Mouse (Mus musculus) myocyte (in vitro differentiated cells): ENCODE data around the gene Col8a1. TPM values are rescaled to one million over a fixed set of nuclear protein-coding genes. Genes with fewer than 3 reads are reported as not detected.

Experiments
- H3K27me3 ChIP-seq: one replicate; pipeline ENCODE4 v1.6.1; 2011; ENCODE audit not compliant: control insufficient read depth, insufficient read depth, insufficient read length
- H3K36me3 ChIP-seq: one replicate; pipeline ENCODE4 v1.6.1; 2011; ENCODE audit not compliant: control insufficient read depth, insufficient read depth
- H3K4me2 ChIP-seq: one replicate; pipeline ENCODE4 v1.6.1; 2011; ENCODE audit warnings: low read depth, control low read depth
- H3K4me3 ChIP-seq: one replicate; pipeline ENCODE4 v1.5.1; 2011; ENCODE audit warnings: mild to moderate bottlenecking, control low read depth, moderate library complexity
- H3K79me2 ChIP-seq: one replicate; pipeline ENCODE4 v1.6.1; 2011; ENCODE audit not compliant: control insufficient read depth, insufficient read depth
- H3ac ChIP-seq: one replicate; pipeline ENCODE4 v1.6.1; 2011; ENCODE audit not compliant: control insufficient read depth, insufficient read length
- CEBPB ChIP-seq: IDR thresholded peaks from 2 replicates; pipeline ENCODE4 v1.6.1; 2011; ENCODE audit warnings: mild to moderate bottlenecking, moderate library complexity; ENCODE audit not compliant: poor library complexity, insufficient read depth, severe bottlenecking
- E2F4 ChIP-seq: IDR thresholded peaks from one replicate; pipeline ENCODE4 v1.6.1; 2011; ENCODE audit warnings: mild to moderate bottlenecking, control low read depth, moderate library complexity; ENCODE audit not compliant: insufficient read depth
- MAX ChIP-seq: IDR thresholded peaks from one replicate; pipeline ENCODE4 v1.6.1; 2011; ENCODE audit warnings: low read depth, mild to moderate bottlenecking, control low read depth
- MYOD1 ChIP-seq, 3 experiments: IDR thresholded peaks; one replicate each; pipeline ENCODE4 v1.6.1; 2011; ENCODE audit warnings: control low read depth in 2 of 3, low read depth in 2 of 3, mild to moderate bottlenecking in 2 of 3, moderate library complexity in 1 of 3; ENCODE audit not compliant: insufficient read length in 2 of 3, control insufficient read depth in 1 of 3
- MYOG ChIP-seq, 3 experiments: IDR thresholded peaks; one replicate each; pipeline ENCODE4 v1.6.1; 2011; ENCODE audit warnings: control low read depth in 2 of 3, low read depth in 2 of 3, mild to moderate bottlenecking in 2 of 3; ENCODE audit not compliant: insufficient read length in 2 of 3, control insufficient read depth in 1 of 3, insufficient read depth in 1 of 3
- POLR2A ChIP-seq: IDR thresholded peaks from one replicate; pipeline ENCODE4 v1.6.1; 2011; ENCODE audit warnings: low read depth, mild to moderate bottlenecking, control low read depth, moderate library complexity; ENCODE audit not compliant: insufficient read length
- POLR2AphosphoS2 ChIP-seq: IDR thresholded peaks from one replicate; pipeline ENCODE4 v1.6.1; 2011; ENCODE audit warnings: low read depth, control low read depth; ENCODE audit not compliant: insufficient read length
- REST ChIP-seq: IDR thresholded peaks from one replicate; pipeline ENCODE4 v1.6.1; 2011; ENCODE audit warnings: mild to moderate bottlenecking, control low read depth, moderate library complexity; ENCODE audit not compliant: insufficient read depth, insufficient read length
- SRF ChIP-seq: IDR thresholded peaks from one replicate; pipeline ENCODE4 v1.6.1; 2011; ENCODE audit warnings: low read depth; ENCODE audit not compliant: control insufficient read depth, insufficient read length
- TCF12 ChIP-seq: IDR thresholded peaks from one replicate; pipeline ENCODE4 v1.6.1; 2011; ENCODE audit warnings: mild to moderate bottlenecking, control low read depth; ENCODE audit not compliant: poor library complexity, insufficient read depth, severe bottlenecking
- TCF3 ChIP-seq: IDR thresholded peaks from one replicate; pipeline ENCODE4 v1.6.1; 2011; ENCODE audit warnings: low read depth, control low read depth; ENCODE audit not compliant: insufficient read length
- USF1 ChIP-seq: IDR thresholded peaks from one replicate; pipeline ENCODE4 v1.6.1; 2011; ENCODE audit warnings: low read depth, mild to moderate bottlenecking, control low read depth, moderate library complexity
- polyA plus RNA-seq: library from polyadenylated mRNA; unstranded; fragments of >200 nt; fragmentation: generic; extraction: Trizol; gene quantifications from one replicate; pipeline ENCODE4 v1.2.1, GENCODE M21; 2012; ENCODE audit warnings: missing spikeins

The Col8a1 gene
- polyA plus RNA-seq, 1 experiment, result 5.3 TPM

GRCm38 (mm10) chr16:57601031-57601430, 153.5 kb downstream of the Col8a1 start:
- no peak for TF ChIP-seq TCF12
- no peak for TF ChIP-seq REST
- no peak for TF ChIP-seq MAX
- TF ChIP-seq POLR2AphosphoS2, result no peak
- TF ChIP-seq MYOD1 (IDR thresholded peaks at IDR 0.05; ENCODE audit: control insufficient read depth in 1 of 3, insufficient read length in 2 of 3, low read depth in 2 of 3), result no peak
- TF ChIP-seq TCF3, result no peak
- TF ChIP-seq CEBPB, result no peak
- no peak for TF ChIP-seq MYOG (IDR thresholded peaks at IDR 0.05; ENCODE audit: control insufficient read depth in 1 of 3, insufficient read depth in 1 of 3, insufficient read length in 2 of 3, low read depth in 2 of 3)
- TF ChIP-seq E2F4, result no peak
- TF ChIP-seq SRF, result no peak
- no peak for TF ChIP-seq POLR2A
- no peak for TF ChIP-seq USF1
- peaks cover 8% of the 10 kb centered on the region for H3K79me2 ChIP-seq
- no peaks in the 10 kb centered on the region for H3K36me3 ChIP-seq
- H3K4me2 ChIP-seq, result no peak overlapping the region
- no peak overlapping the region for H3ac ChIP-seq
- no peak overlapping the region for H3K4me3 ChIP-seq
- no peaks in the 10 kb centered on the region for H3K27me3 ChIP-seq

GRCm38 (mm10) chr16:57597295-57597957, 157.1 kb downstream of the Col8a1 start:
- H3ac ChIP-seq, result no peak overlapping the region
- no peaks in the 10 kb centered on the region for H3K27me3 ChIP-seq
- H3K4me3 ChIP-seq, result no peak overlapping the region
- no peak overlapping the region for H3K4me2 ChIP-seq
- peaks cover 6% of the 10 kb centered on the region for H3K79me2 ChIP-seq
- TF ChIP-seq E2F4, result no peak
- TF ChIP-seq MYOG (IDR thresholded peaks at IDR 0.05; ENCODE audit: control insufficient read depth in 1 of 3, insufficient read depth in 1 of 3, insufficient read length in 2 of 3, low read depth in 2 of 3), result no peak
- no peak for TF ChIP-seq TCF3
- H3K36me3 ChIP-seq, result no peaks in the 10 kb centered on the region

- no peaks in the 10 kb centered on the region for H3K36me3 ChIP-seq
- TF ChIP-seq MYOD1 (IDR thresholded peaks at IDR 0.05; ENCODE audit: control insufficient read depth in 1 of 3, insufficient read length in 2 of 3, low read depth in 2 of 3) (no peak), MAX (no peak), REST (no peak), SRF (no peak), TCF3 (no peak)
- no peak overlapping the region for H3ac ChIP-seq
- no peak overlapping the region for H3K4me2 ChIP-seq
- no peaks in the 10 kb centered on the region for H3K27me3 ChIP-seq
- no peak overlapping the region for H3K4me3 ChIP-seq
- H3K79me2 ChIP-seq, result no peaks in the 10 kb centered on the region
Observed at GRCm38 (mm10) chr16:57593422-57594157, 160.9 kb downstream of the Col8a1 start.

- H3K27me3 ChIP-seq, result no peaks in the 10 kb centered on the region
- no peak overlapping the region for H3K4me2 ChIP-seq
- no peak overlapping the region for H3K4me3 ChIP-seq
- no peak for TF ChIP-seq E2F4
- TF ChIP-seq SRF, result no peak
- no peak for TF ChIP-seq MYOD1 (IDR thresholded peaks at IDR 0.05; ENCODE audit: control insufficient read depth in 1 of 3, insufficient read length in 2 of 3, low read depth in 2 of 3)
- no peak for TF ChIP-seq USF1
- TF ChIP-seq CEBPB, result no peak
- no peak for TF ChIP-seq TCF3
- TF ChIP-seq POLR2A, result no peak
- no peak for TF ChIP-seq MAX
- TF ChIP-seq MYOG (IDR thresholded peaks at IDR 0.05; ENCODE audit: control insufficient read depth in 1 of 3, insufficient read depth in 1 of 3, insufficient read length in 2 of 3, low read depth in 2 of 3), result no peak
- TF ChIP-seq REST, result no peak
- TF ChIP-seq TCF12, result no peak
- TF ChIP-seq POLR2AphosphoS2, result no peak
- H3K36me3 ChIP-seq, result peaks cover 5% of the 10 kb centered on the region
- peaks cover 6% of the 10 kb centered on the region for H3K79me2 ChIP-seq
- H3ac ChIP-seq, result no peak overlapping the region
Observed at GRCm38 (mm10) chr16:57585201-57585600, 169.3 kb downstream of the Col8a1 start.

- Histone ChIP-seq H3K4me3 (no peak overlapping the region), H3K79me2 (peaks cover 26% of the 10 kb centered on the region), H3K27me3 (no peaks in the 10 kb centered on the region), H3ac (no peak overlapping the region), H3K36me3 (peaks cover 9% of the 10 kb centered on the region), H3K4me2 (no peak overlapping the region)
- no peak for TF ChIP-seq USF1
- no peak for TF ChIP-seq SRF
- no peak for TF ChIP-seq MYOD1 (IDR thresholded peaks at IDR 0.05; ENCODE audit: control insufficient read depth in 1 of 3, insufficient read length in 2 of 3, low read depth in 2 of 3)
- no peak for TF ChIP-seq CEBPB
- TF ChIP-seq E2F4, result no peak
- TF ChIP-seq POLR2A, result no peak
- TF ChIP-seq REST, result no peak
- TF ChIP-seq MAX, result no peak
- TF ChIP-seq MYOG (IDR thresholded peaks at IDR 0.05; ENCODE audit: control insufficient read depth in 1 of 3, insufficient read depth in 1 of 3, insufficient read length in 2 of 3, low read depth in 2 of 3), result no peak
Observed at GRCm38 (mm10) chr16:57582008-57582407, 172.5 kb downstream of the Col8a1 start.
